Mouse (Mus musculus) central nervous system, embryonic 11.5 days (tissue): ENCODE data around the gene Cep85l. TPM values are rescaled to one million over a fixed set of nuclear protein-coding genes. Genes with fewer than 3 reads are reported as not detected.

Experiments
- polyA plus RNA-seq: library from polyadenylated mRNA; depleted of rRNA; stranded (reverse); fragments of >200 nt; gene quantifications from 2 replicates; pipeline ENCODE4 v1.2.3, GENCODE M21; 2012; rRNA removed

Gene Cep85l
- polyA plus RNA-seq: 3.5 and 6.8 TPM in 2 replicates

DNA sequence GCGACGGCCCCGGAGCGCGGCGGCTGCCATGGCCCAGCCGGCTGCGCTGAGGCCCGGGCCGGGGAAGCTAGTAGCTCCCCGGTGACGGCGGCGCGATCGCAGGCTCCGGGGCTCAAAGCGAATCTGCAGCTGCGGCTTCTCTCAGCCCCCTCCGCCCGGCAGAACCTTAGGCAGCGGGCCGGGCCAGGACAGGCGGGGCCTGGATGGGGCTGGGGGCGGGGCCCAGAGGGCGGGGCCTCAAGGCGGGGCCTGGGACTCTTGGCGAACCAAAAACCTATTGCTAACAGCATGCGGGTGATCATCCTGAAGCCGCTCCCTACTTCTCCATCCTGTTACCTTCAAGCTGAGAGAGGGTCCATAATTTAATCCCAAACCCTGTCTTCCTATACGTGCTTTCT lies at the start of gene Cep85l:
Gene Cep85l, minus strand, starts transcription at position 239 of the 398 bp plus-strand sequence.

DNA sequence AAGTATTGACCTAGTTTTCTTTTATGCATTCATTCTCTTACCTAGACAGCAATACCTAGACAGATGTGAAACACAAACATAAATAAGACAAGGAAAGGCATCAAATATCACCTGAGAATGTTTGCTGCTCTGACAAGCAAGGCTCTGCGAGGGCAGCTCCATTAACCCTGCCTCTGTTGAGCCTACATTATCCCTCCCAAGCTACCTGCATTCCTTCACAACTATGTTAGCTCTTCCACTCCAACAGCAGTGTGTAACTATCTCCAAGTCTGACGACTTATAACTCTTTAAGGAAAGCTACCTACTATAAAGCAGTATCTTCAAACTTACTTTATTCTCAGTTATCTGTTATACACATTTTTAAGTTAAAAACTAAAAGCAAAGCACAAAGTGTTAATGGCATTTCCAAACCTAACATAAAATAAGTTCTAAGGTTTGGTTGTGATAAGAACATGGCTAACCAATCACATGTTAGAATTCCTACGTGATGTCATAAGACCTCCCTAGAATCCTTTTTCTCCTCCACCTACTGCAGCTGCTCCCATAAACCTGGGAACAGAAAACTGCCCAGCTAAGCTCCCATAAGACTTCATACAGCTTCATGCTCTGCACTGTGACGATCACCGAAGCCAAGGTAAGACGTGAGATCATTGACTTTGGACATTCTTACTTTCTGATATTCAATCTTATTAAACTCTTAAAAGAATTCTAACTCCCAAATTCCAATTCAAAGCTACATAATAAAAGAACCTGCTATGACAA lies 42.4 kb downstream of the Cep85l start, which contains the start of gene Pln:
Gene Pln, plus strand, starts transcription at position 506 of the 762 bp plus-strand sequence.

Other genes with a start within 250 kb of the Cep85l start
- 10.1 and 16.1 TPM in 2 replicates for gene Pln, start 42.3 kb downstream of the Cep85l start, polyA plus RNA-seq
- 73.0 and 100 TPM in 2 replicates for gene Asf1a, start 216.8 kb upstream of the Cep85l start, polyA plus RNA-seq